Mouse (Mus musculus) Patski (cell line): Measurements from ENCODE around the gene Tmem202. TPM values are rescaled to one million over a fixed set of nuclear protein-coding genes. Genes with fewer than 3 reads are reported as not detected.
A peak's percentile ranks its signal among the peaks of the same experiment; 100 is the strongest.

Experiments used
- ATAC-seq: fragments of 100-300 bp; one replicate; pipeline ENCODE4 v1.8.0; 2021
- CTCF ChIA-PET: fragments of 350-600 bp; sonication (Branson Sonifier 250); formaldehyde crosslinking; loops from one replicate; lab custom pipeline; 2022; ENCODE audit warnings: inconsistent platforms; lab: Charles Lee
- POLR2A ChIA-PET: fragments of 350-600 bp; sonication (Branson Sonifier 250); formaldehyde crosslinking; loops from one replicate; lab custom pipeline; 2022; ENCODE audit warnings: antibody characterized with exemption, inconsistent platforms; lab: Charles Lee
- DNase-seq: peaks from one replicate; pipeline ENCODE4 v3.0.0-alpha.2; 2011; ENCODE audit warnings: low read depth, low spot score
- H3K27me3 ChIP-seq: fragments of 371-371 bp; one replicate; pipeline ENCODE4 v1.5.1; 2021
- CTCF ChIP-seq: fragments of 100-300 bp; IDR thresholded peaks from one replicate; pipeline ENCODE4 v1.5.1; 2021
- in situ Hi-C: fragments of 300-500 bp; cut with MboI; formaldehyde crosslinking; loops from 3 replicates; pipeline ENCODE4 v1.11.1; 2018; ENCODE audit warnings: low pct_unique_long_range_greater_than_20kb, mixed read lengths
- polyA plus RNA-seq: library from polyadenylated mRNA; unstranded; gene quantifications from one replicate; pipeline ENCODE4 v1.2.3, GENCODE M21; 2021

Gene Tmem202
- polyA plus RNA-seq, 1 experiment from 2014 or later: 0.95 TPM

DNA sequence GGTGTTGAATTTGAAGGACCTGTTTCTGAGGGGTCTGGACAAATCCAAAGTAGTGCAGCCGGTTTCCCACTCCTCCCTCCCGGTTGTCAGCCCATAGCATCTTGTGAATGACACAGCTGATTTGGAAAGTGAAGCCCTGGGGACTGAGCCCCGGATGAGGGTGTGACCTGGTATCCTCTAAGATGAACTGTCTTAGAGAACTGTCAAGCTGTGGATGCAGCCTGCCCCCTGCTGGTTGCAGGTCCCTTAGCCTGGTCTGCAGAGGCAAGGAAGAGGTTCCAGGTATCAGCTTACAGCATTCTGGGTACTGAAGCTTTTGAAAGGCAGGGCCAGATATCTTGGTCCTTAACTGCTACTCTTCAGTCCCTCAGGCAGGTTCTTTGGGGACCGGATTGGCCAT is 26.0 kb upstream of the Tmem202 start:
- peak; percentile 93 for TF ChIP-seq CTCF
- CTCF ChIA-PET: interaction anchor here (1.2 to 1.5 kb wide), 3 partner anchors 20 to 226 kb away, joined by 3 to 4 read pairs (median 3); partner anchors contain the start of genes Hexa and Tmem202
- ATAC-seq: no peak

DNA sequence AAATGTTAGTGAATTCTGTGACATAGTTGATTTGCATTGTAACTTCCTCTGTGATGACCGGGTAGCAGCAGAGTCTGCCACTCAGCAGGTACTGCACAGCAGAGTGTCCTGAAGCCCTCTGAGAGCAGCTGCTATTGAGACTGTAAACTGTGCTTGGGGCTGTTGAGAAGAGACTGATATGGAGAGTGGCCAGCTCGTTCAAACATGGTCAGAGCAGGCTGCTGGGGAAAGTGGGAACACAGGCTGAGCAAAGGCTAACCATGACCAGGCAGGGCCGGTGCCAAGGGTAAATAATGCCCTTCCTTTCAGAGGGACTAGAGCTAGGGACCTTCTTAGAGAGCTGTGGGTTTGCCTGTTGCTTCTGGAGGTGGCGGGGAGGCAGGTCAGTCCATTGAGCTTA is 14.1 kb upstream of the Tmem202 start:
- no peaks in the 10 kb centered on the region for H3K27me3 ChIP-seq
- DNase-seq (no peak), ATAC-seq (no peak)
- ChIA-PET POLR2A (interaction anchor here (0.9 kb wide), 1 partner anchor 13 kb away, joined by 3 read pairs; no protein-coding TSS in a partner anchor), CTCF (interaction anchor here (1.5 kb wide), 1 partner anchor 71 kb away, joined by 3 read pairs; no protein-coding TSS in a partner anchor)
- no peak for TF ChIP-seq CTCF
- in situ Hi-C loops: loop anchor here (25.0 kb wide), 1 partner anchor 541 kb away; no protein-coding TSS in a partner anchor

More for the DNA sequence above, 26.0 kb upstream of the Tmem202 start:
- peaks cover 4% of the 10 kb centered on the region for H3K27me3 ChIP-seq
- POLR2A ChIA-PET: interaction anchor here (0.8 kb wide), 1 partner anchor 154 kb away, joined by 4 read pairs; no protein-coding TSS in a partner anchor
- DNase-seq: no peak
- in situ Hi-C loops: loop anchor here (5.0 to 25.0 kb wide), 2 partner anchors 223 to 553 kb away; no protein-coding TSS in a partner anchor

- CTCF ChIA-PET: interaction anchor here (1.5 kb wide), 1 partner anchor 70 kb away, joined by 3 read pairs; no protein-coding TSS in a partner anchor
- in situ Hi-C loops: loop anchor here (25.0 kb wide), 1 partner anchor 540 kb away; no protein-coding TSS in a partner anchor
- H3K27me3 ChIP-seq: no peaks in the 10 kb centered on the region
- ATAC-seq (no peak), DNase-seq (no peak)
- POLR2A ChIA-PET: no interaction called here
- TF ChIP-seq CTCF: no peak
These were observed 13.0 kb upstream of the Tmem202 start for GRCm38 (mm10) chr9:59552610-59553009.

GRCm38 (mm10) chr9:59551620-59552031 is 12.0 kb upstream of the Tmem202 start:
- ATAC-seq (no peak), DNase-seq (no peak)
- TF ChIP-seq CTCF: no peak
- in situ Hi-C loops: loop anchor here (25.0 kb wide), 1 partner anchor 539 kb away; no protein-coding TSS in a partner anchor
- POLR2A ChIA-PET: no interaction called here
- CTCF ChIA-PET: no interaction called here
- no peaks in the 10 kb centered on the region for H3K27me3 ChIP-seq

DNA sequence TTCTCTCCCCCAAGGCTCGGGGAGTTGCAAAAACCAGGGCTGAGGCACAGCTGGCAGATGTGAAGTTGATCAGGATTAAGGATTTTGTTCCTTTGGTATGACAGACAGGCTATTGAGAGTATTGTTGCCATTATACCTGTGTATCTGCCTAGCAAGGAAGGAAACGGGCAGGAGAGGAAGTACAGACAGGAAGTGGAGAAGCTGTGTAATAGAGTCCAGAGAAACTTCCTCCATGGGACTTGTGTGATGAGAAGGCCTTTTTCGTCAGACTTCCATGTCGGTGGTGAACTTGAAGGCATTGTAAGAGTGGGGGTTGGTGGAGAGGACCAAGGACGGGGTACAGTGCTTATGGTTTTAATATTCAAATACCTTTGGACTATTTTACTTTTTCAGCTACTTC is 11.4 kb upstream of the Tmem202 start:
- H3K27me3 ChIP-seq: no peaks in the 10 kb centered on the region
- ATAC-seq: no peak
- no peak for TF ChIP-seq CTCF
- CTCF ChIA-PET: no interaction called here
- in situ Hi-C loops: loop anchor here (25.0 kb wide), 1 partner anchor 539 kb away; no protein-coding TSS in a partner anchor
- no peak for DNase-seq
- POLR2A ChIA-PET: no interaction called here

- TF ChIP-seq CTCF: no peak
- in situ Hi-C loops: loop anchor here (25.0 kb wide), 1 partner anchor 538 kb away; no protein-coding TSS in a partner anchor
- H3K27me3 ChIP-seq: no peaks in the 10 kb centered on the region
- ChIA-PET CTCF (no interaction called here), POLR2A (no interaction called here)
- DNase-seq: no peak
- no peak for ATAC-seq
These were observed 10.4 kb upstream of the Tmem202 start for GRCm38 (mm10) chr9:59550077-59550476.

DNA sequence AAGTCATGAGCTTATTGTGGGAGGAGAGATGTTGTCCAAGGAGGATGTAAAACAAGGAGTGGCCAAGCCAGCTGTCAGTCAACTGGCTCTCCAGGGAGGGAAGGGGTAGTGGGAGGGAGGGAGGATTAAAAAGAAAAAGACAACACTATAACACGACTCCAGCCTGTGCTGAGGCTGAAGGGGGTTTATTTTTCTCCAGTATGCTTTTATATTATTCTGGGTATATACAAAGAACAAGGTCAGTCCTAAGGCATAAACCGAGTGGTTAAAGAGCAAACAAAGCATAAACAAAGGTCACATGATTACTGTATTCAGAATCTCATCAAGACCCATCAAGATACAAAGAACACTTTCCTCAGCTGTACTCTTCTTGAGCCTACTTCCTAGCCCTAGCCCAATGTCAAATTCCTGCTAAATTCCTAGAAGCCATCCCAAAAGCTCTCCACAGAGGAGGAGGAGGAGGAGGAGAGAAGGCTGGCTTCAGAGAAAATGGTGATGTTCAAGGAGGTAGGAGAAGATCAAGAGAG is 9.4 kb upstream of the Tmem202 start:
- in situ Hi-C loops: no loop called here
- ChIA-PET POLR2A (interaction anchor here (0.7 kb wide), 1 partner anchor 1687 kb away, joined by 3 read pairs; no protein-coding TSS in a partner anchor), CTCF (no interaction called here)
- TF ChIP-seq CTCF: no peak
- DNase-seq (no peak), ATAC-seq (no peak)
- no peaks in the 10 kb centered on the region for H3K27me3 ChIP-seq

DNA sequence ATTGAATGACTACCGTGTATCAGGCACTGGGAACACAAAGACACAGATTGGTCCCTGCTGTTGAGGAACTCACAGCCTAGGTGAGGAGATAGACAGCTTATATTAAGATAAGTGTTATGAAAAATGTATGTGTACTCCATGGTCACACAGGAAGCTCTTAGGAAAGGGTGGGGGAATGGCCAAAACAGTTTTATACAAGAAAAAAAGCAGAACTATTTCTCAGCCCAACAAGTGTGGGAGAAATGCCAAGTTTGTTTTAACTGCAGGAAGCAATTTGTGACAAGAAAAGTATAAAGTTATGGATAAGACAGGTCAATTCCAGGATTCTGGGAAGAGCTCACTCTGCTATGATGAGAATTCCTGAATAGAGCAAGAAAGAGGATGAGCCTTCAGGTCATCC is 8.2 kb upstream of the Tmem202 start:
- no peak for DNase-seq
- POLR2A ChIA-PET: no interaction called here
- in situ Hi-C loops: no loop called here

DNA sequence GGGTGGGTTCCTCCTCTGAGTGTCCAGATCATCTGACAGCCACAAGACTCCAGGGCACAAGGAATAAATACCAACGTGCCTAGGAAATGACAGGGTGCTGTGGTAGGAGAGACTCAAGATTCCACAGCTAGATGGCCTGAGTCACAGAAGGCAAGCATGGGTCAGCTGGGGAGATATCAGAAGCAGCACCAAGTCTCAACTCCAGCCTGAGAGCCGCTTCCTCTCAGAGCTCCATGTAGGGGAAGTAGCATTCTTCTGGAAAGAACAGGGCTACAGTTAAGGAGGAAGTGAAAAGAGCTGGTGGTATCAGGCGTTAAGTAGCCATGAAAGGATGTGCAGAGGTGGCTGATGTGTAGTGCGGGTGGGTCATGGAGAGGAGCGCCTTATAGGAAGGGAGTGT is 5.1 kb upstream of the Tmem202 start:
- no peaks in the 10 kb centered on the region for H3K27me3 ChIP-seq
- ATAC-seq (no peak), DNase-seq (no peak)
- in situ Hi-C loops: no loop called here
- ChIA-PET CTCF (no interaction called here), POLR2A (no interaction called here)
- TF ChIP-seq CTCF: no peak

More for the DNA sequence above, 8.2 kb upstream of the Tmem202 start:
- TF ChIP-seq CTCF: no peak
- CTCF ChIA-PET: no interaction called here
- ATAC-seq: no peak
- H3K27me3 ChIP-seq: no peaks in the 10 kb centered on the region

DNA sequence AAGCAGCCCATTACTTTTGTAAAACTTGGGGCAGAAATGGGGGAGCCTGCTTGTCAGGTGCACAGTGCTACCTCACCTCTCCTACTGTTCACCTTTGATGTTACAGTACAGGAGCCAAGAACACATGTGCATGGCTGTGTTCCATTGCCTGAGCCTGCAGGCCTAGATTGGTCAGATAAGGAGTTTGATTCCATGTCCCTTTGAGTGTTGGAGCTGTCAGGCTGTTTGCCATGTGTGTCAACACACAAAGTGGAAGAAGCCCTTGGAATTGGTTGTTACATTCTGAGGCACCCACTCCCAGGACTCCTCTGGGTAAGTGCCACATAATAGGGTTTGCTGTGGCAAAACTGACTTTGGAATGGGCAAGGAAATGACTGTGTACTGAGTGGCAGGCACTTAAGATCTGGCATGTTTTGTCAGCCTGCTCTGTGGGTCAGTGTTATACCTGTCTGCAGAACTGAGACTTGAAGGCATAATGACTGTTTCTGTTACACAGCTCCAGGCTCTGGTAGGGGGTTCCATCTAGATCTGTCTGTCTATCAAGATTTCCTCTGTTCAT is 3.2 kb upstream of the Tmem202 start:
- DNase-seq (no peak), ATAC-seq (no peak)
- CTCF ChIA-PET: interaction anchor here (1.2 kb wide), 1 partner anchor 13 kb away, joined by 3 read pairs; no protein-coding TSS in a partner anchor
- in situ Hi-C loops: no loop called here
- H3K27me3 ChIP-seq: no peaks in the 10 kb centered on the region
- TF ChIP-seq CTCF: no peak
- POLR2A ChIA-PET: no interaction called here

- H3K27me3 ChIP-seq: no peaks in the 10 kb centered on the region
- TF ChIP-seq CTCF: no peak
- ChIA-PET CTCF (no interaction called here), POLR2A (interaction anchor here (1.2 kb wide), 1 partner anchor 12 kb away, joined by 3 read pairs; no protein-coding TSS in a partner anchor)
- no peak for DNase-seq
- no peak for ATAC-seq
- in situ Hi-C loops: no loop called here
These were observed 2.0 kb upstream of the Tmem202 start for GRCm38 (mm10) chr9:59541617-59542016.
